Mouse (Mus musculus) intestine, embryonic 14.5 days (tissue): Measurements from ENCODE around the gene Hist1h2af. TPM values are rescaled to one million over a fixed set of nuclear protein-coding genes. Genes with fewer than 3 reads are reported as not detected.
A peak's percentile ranks its signal among the peaks of the same experiment; 100 is the strongest.

Experiments
- ATAC-seq: fragments of 200-750 bp; cut with Nextera tagmentation; replicated peaks from 2 replicates; pipeline ENCODE4 v1.8.0; 2017; ENCODE audit warnings: low read depth, moderate number of reproducible peaks, moderate TSS enrichment, moderate library complexity; ENCODE audit not compliant: low FRiP score, low TSS enrichment
- DNase-seq: peaks from one replicate; pipeline ENCODE4 v3.0.0-alpha.2; 2018; ENCODE audit warnings: low spot score
- H3K27ac ChIP-seq: fragments of 300-500 bp; sonication (generic); 2 replicates; pipeline ENCODE4 v1.5.1; 2014; ENCODE audit warnings: low read depth, mild to moderate bottlenecking, control low read depth
- H3K27me3 ChIP-seq: fragments of 300-500 bp; sonication (generic); replicated peaks from 2 replicates; pipeline ENCODE4 v1.6.1; 2014; ENCODE audit warnings: low read length, control low read depth; ENCODE audit not compliant: control insufficient read depth, insufficient read depth
- H3K36me3 ChIP-seq: fragments of 300-500 bp; sonication (generic); 2 replicates; pipeline ENCODE4 v1.6.1; 2014; ENCODE audit warnings: low read length, control low read depth; ENCODE audit not compliant: control insufficient read depth, insufficient read depth
- H3K4me1 ChIP-seq: fragments of 300-500 bp; sonication (generic); replicated peaks from 2 replicates; pipeline ENCODE4 v1.6.1; 2014; ENCODE audit warnings: low read length, control low read depth, mixed read lengths; ENCODE audit not compliant: control insufficient read depth, insufficient read depth
- H3K4me2 ChIP-seq: fragments of 300-500 bp; sonication (generic); 2 replicates; pipeline ENCODE4 v1.6.1; 2014; ENCODE audit warnings: low read length
- H3K4me3 ChIP-seq: fragments of 300-500 bp; sonication (generic); 2 replicates; pipeline ENCODE4 v1.5.1; 2014; ENCODE audit warnings: low read depth, low read length, control low read depth, mixed read lengths
- H3K9ac ChIP-seq: fragments of 300-500 bp; sonication (generic); 2 replicates; pipeline ENCODE4 v1.6.1; 2014; ENCODE audit warnings: mild to moderate bottlenecking, low read length
- H3K9me3 ChIP-seq: fragments of 300-500 bp; sonication (generic); 2 replicates; pipeline ENCODE4 v1.6.1; 2016; ENCODE audit warnings: low read length, control low read depth; ENCODE audit not compliant: control insufficient read depth
- WGBS: fragments of 180-500 bp; shearing (Covaris S2); extraction: QIAGEN DNeasy Blood & Tissue Kit; methylation state at CpG from one replicate; pipeline ENCODE4 v1.1.7; 2014; 5-methylcytosine and 5-hydroxymethylcytosine counted together
- polyA plus RNA-seq: library from polyadenylated mRNA; unstranded; fragments of >200 nt; fragmentation: Nextera tagmentation; extraction: Ambion mirVana; gene quantifications from 2 replicates; pipeline ENCODE4 v1.2.1, GENCODE M21; 2014

The Hist1h2af gene
- polyA plus RNA-seq, 1 experiment from 2014 or later = 12.1 TPM

DNA sequence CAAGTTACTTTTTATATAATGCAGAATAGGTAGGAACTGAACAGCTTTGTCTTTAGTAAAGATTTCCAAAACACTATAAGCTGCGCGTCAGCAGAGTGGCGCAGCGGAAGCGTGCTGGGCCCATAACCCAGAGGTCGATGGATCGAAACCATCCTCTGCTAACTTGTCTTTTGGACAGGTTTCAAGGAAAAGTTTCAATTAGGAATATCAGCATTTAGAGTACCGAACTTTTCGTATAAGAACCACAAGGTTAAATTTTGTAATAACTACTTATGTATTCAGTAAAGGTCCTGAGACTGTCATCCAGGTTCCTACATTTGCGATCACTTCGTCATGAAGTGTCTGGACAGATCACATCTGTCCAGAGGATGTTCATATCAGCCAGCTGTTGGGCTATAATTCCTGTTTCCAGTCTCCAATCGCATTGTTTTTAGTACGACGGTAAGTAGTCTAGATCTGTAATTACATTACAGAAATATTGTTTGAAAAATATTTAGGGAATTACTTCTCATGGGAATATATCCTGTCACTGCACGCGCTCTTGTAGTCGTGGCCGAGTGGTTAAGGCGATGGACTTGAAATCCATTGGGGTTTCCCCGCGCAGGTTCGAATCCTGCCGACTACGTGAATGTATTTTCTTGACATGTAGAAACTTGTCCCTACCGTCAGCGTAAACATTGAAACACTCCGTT lies 16.0 kb upstream of the Hist1h2af start:
- Histone ChIP-seq H3K27ac (peak overlapping the region; percentile 71), H3K4me2 (peak overlapping the region; percentile 93), H3K4me1 (0 out of 2 replicates have a peak, but pooled peaks cover 4% of the 10 kb centered on the region), H3K4me3 (peak overlapping the region; percentile 70), H3K9me3 (no peaks in the 10 kb centered on the region), H3K36me3 (no peaks in the 10 kb centered on the region), H3K9ac (peak overlapping the region; percentile 48), H3K27me3 (no peaks in the 10 kb centered on the region)
- WGBS = under 1% methylated on average over 27 of the region's 27 CpGs
- DNase-seq (peak; percentile 96), ATAC-seq (peak; percentile 89)

DNA sequence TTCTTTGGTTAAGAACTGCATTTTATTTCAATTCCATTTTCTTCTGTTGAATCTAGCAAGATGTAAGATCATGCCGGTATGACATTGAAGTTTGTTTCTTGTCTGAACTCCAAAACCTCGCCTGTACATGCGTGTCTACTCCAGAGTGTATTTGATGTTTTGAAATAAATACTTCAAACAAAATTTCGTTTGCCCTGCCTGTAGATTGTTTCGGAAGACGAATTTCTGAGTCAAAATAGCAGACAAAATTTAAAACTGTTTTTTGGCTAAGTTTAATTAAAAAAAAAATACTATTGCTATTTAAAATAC lies 15.5 kb upstream of the Hist1h2af start:
- ATAC-seq (no peak), DNase-seq (no peak)
- H3K27ac ChIP-seq = no peak overlapping the region
- under 1% methylated on average over 6 of the region's 6 CpGs for WGBS
- peak overlapping the region; percentile 93 for H3K4me2 ChIP-seq
- no peaks in the 10 kb centered on the region for H3K9me3 ChIP-seq
- H3K9ac ChIP-seq = peak overlapping the region; percentile 43
- H3K27me3 ChIP-seq = no peaks in the 10 kb centered on the region
- no peaks in the 10 kb centered on the region for H3K36me3 ChIP-seq
- H3K4me1 ChIP-seq = 0 out of 2 replicates have a peak, but pooled peaks cover 4% of the 10 kb centered on the region
- peak overlapping the region; percentile 70 for H3K4me3 ChIP-seq

DNA sequence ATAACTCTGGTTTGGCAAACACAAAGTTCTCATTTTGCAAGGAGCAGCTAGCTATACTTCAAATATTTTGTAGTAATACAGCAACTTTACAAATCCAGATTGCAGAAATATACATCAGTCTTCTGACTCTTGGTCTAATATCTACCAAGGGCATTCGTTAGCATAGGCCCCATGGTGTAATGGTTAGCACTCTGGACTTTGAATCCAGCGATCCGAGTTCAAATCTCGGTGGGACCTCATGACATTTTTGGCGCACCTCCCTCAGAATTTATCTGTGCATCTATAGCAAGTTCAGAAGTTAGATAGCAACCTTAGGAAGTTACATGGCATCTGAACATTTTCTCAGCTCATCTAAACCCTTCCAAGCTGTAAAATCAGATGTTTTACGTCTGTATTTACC lies 14.8 kb upstream of the Hist1h2af start:
- under 1% methylated on average over 6 of the region's 6 CpGs for WGBS
- Histone ChIP-seq H3K9ac (peak overlapping the region; percentile 22; the same call in 1 of the 2 replicates), H3K27me3 (no peaks in the 10 kb centered on the region), H3K4me2 (peak overlapping the region; percentile 93), H3K27ac (0 out of 2 replicates have a peak overlapping the region, but pooled peaks have one; percentile 57), H3K9me3 (no peaks in the 10 kb centered on the region), H3K36me3 (no peaks in the 10 kb centered on the region), H3K4me1 (0 out of 2 replicates have a peak, but pooled peaks cover 4% of the 10 kb centered on the region), H3K4me3 (peak overlapping the region; percentile 70)
- ATAC-seq (peak; percentile 65; the same call in 1 of the 2 replicates), DNase-seq (peak; percentile 93)

DNA sequence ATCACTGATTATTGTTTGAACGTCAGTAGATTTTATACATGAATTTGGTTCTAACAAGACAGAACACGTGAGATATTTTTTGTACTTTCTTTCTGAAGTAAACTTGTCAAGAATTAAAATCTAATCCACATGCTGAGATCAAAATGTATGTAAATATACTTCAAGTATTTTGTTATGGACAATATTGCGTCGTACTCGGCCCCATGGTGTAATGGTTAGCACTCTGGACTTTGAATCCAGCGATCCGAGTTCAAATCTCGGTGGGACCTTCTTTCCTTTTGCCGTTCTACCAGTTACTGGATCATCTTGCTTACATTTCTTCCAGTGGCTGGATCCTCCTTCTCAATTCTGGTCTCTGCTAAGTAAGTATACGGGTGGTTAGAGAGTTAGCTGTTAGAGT lies 14.3 kb upstream of the Hist1h2af start:
- 0 out of 2 replicates have a peak overlapping the region, but pooled peaks have one; percentile 57 for H3K27ac ChIP-seq
- no peaks in the 10 kb centered on the region for H3K36me3 ChIP-seq
- peak; percentile 92 for DNase-seq
- H3K4me2 ChIP-seq = peak overlapping the region; percentile 93
- peak; percentile 45; the same call in 1 of the 2 replicates for ATAC-seq
- H3K4me1 ChIP-seq = 0 out of 2 replicates have a peak, but pooled peaks cover 4% of the 10 kb centered on the region
- 0% methylated on average over 10 of the region's 10 CpGs for WGBS
- H3K27me3 ChIP-seq = no peaks in the 10 kb centered on the region
- H3K9me3 ChIP-seq = no peaks in the 10 kb centered on the region
- H3K9ac ChIP-seq = peak overlapping the region; percentile 22; the same call in 1 of the 2 replicates
- peak overlapping the region; percentile 70 for H3K4me3 ChIP-seq

DNA sequence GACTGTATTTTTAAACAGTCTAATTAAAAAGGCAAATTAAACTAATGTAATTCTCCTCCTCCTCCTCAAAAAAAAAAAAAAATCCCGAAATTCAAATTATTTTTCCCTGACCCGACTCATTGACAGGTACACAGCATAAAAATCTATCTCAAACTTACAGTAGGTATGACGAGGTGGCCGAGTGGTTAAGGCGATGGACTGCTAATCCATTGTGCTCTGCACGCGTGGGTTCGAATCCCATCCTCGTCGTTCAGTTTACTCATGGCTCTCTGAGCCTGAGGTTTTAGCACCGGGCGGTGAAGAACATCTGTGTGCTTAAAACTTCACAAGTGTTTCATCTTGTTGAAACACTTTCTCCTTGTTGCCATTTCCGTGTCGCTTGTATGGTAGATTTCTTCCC lies 12.0 kb upstream of the Hist1h2af start:
- DNase-seq = peak; percentile 87
- H3K4me2 ChIP-seq = peak overlapping the region; percentile 36
- no peak overlapping the region for H3K27ac ChIP-seq
- 2% methylated on average over 14 of the region's 14 CpGs for WGBS
- no peak for ATAC-seq
- H3K27me3 ChIP-seq = no peaks in the 10 kb centered on the region
- no peak overlapping the region for H3K9ac ChIP-seq
- H3K4me3 ChIP-seq = no peak overlapping the region
- no peaks in the 10 kb centered on the region for H3K36me3 ChIP-seq
- no peaks in the 10 kb centered on the region for H3K4me1 ChIP-seq
- H3K9me3 ChIP-seq = no peaks in the 10 kb centered on the region

DNA sequence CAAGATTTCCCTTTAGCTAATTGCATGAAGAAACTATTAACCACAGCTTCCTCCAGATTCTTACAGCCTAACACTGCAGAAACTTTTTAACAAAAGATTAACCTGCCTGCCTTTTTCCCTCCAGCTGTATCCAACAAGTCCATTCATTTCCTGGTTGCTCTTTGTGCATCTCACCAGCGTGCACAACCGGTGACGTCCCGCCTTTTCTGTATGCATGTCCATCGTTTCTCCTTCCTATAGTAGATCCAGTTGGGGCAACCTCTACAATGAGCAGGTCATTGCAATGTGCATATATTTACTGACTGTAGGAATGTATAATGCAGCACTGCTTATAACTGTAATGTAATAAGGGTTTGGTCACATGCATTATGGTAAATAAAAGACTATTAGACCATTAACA lies 9.7 kb upstream of the Hist1h2af start:
- no peak for DNase-seq
- 55% methylated on average over 5 of the region's 5 CpGs for WGBS
- no peaks in the 10 kb centered on the region for H3K36me3 ChIP-seq

DNA sequence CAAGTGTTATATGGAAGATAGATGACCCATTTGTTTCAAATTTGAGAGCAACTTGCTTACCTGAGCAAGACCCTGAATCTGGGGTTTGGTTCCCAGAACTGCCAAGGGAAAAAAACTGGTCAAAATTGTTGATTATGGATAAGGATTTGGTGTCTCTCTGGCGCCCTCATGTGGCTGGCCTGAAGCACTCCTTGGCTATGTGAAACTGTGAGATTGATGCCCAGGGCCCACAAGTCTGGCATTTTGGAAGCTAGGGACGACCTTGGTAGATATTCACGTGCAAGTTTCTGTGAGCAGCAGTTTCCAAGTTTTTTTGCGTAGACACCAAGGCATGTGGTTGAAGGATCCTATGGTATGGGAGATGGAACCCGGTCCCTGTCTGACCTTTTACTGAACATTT lies 9.1 kb upstream of the Hist1h2af start:
- WGBS = 8% methylated on average over 5 of the region's 5 CpGs
- Histone ChIP-seq H3K9ac (no peak overlapping the region), H3K4me1 (0 out of 2 replicates have a peak, but pooled peaks cover 8% of the 10 kb centered on the region), H3K27ac (no peak overlapping the region), H3K27me3 (no peaks in the 10 kb centered on the region), H3K36me3 (no peaks in the 10 kb centered on the region), H3K9me3 (no peaks in the 10 kb centered on the region), H3K4me3 (no peak overlapping the region), H3K4me2 (no peak overlapping the region)
- peak; percentile 93 for DNase-seq
- ATAC-seq = no peak

More for the DNA sequence above, 9.7 kb upstream of the Hist1h2af start:
- Histone ChIP-seq H3K9me3 (no peaks in the 10 kb centered on the region), H3K4me2 (no peak overlapping the region), H3K27ac (no peak overlapping the region), H3K4me1 (0 out of 2 replicates have a peak, but pooled peaks cover 2% of the 10 kb centered on the region), H3K27me3 (no peaks in the 10 kb centered on the region), H3K9ac (no peak overlapping the region), H3K4me3 (no peak overlapping the region)
- no peak for ATAC-seq

DNA sequence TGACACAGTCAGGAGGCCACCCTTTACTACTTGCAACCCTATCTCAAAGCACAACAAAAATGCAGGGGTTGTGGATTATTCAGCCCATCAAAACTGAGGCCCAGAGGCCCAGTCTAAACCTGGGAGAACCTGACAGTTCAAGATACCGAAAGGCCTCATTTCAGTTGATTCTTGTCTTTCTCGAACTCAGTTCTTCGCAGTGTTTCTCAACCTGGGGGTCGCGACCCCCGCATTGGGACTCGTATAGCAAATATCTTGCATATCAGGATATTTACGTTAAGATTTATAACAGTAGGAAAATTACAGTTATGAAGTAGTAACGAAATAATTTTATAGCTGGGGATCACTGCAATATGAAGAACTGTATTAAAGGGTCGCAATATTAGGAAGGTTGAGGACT lies 7.8 kb upstream of the Hist1h2af start:
- DNase-seq (peak; percentile 70), ATAC-seq (no peak)
- Histone ChIP-seq H3K4me1 (0 out of 2 replicates have a peak, but pooled peaks cover 8% of the 10 kb centered on the region), H3K27me3 (no peaks in the 10 kb centered on the region), H3K4me3 (peak overlapping the region; percentile 47), H3K9me3 (no peaks in the 10 kb centered on the region), H3K4me2 (peak overlapping the region; percentile 62), H3K36me3 (no peaks in the 10 kb centered on the region), H3K9ac (no peak overlapping the region), H3K27ac (no peak overlapping the region)
- 2% methylated on average over 10 of the region's 10 CpGs for WGBS
